In genomic region chr4:107701116-107701515, GRCm38 (mm10) we compare ENCODE assay signal across 11 mouse cellular contexts. TPM values are rescaled to one million over a fixed set of nuclear protein-coding genes. Genes with fewer than 3 reads are reported as not detected.
DNase-seq lines count a peak whose midpoint lies in the region; ATAC-seq and TF ChIP-seq lines count a peak whose summit lies in the region.
"Had no signal": no experiment of that assay in that cellular context is flagged by ENCODE, and none has a peak within 500 bp of the region (broad histone marks: within the 10 kb centered on the region; RNA-seq: fewer than 3 reads in every experiment).

No protein-coding gene starts in this region.

- H3K27me3 ChIP-seq in kidney, embryonic 15.5 days: no peaks in the 10 kb centered on the region
- H3K27me3 ChIP-seq in MEL (ENCODE audit: control insufficient read depth in 1 of 2, insufficient read depth in 2 of 2, low read length in 2 of 2): no peaks in the 10 kb centered on the region; a peak in 1 of 4 replicates

- H3K9me3 ChIP-seq in kidney, embryonic 15.5 days (replicated peaks): no peaks in the 10 kb centered on the region
- H3K9me3 ChIP-seq in MEL (replicated peaks; ENCODE audit: insufficient read depth, low read length): no peaks in the 10 kb centered on the region
- H3K9me3 ChIP-seq: liver, embryonic 13.5 days had no signal

- H3K4me3 ChIP-seq in kidney, embryonic 15.5 days (replicated peaks): no peak overlapping the region
- H3K4me3 ChIP-seq in MEL (ENCODE audit: control insufficient read depth in 1 of 2, insufficient read depth in 1 of 2, low read depth in 2 of 2, low read length in 2 of 2): no peak overlapping the region
- H3K4me3 ChIP-seq: erythroblast, embryonic 14.5 days; liver, embryonic 13.5 days had no signal

- TF ChIP-seq EP300 in MEL (IDR thresholded peaks at IDR 0.05; ENCODE audit: low read depth in 1 of 2, low read length in 2 of 2): no peak

- no peak for TF ChIP-seq POLR2A in MEL (IDR thresholded peaks at IDR 0.05; ENCODE audit: control insufficient read depth in 1 of 2, insufficient read depth in 1 of 2, low read depth in 1 of 2, low read length in 2 of 2, poor library complexity in 1 of 2)

- H3K4me1 ChIP-seq in kidney, embryonic 15.5 days: no peaks in the 10 kb centered on the region
- H3K4me1 ChIP-seq in MEL (ENCODE audit: control insufficient read depth in 1 of 2, insufficient read depth in 2 of 2, low read length in 2 of 2): no peaks in the 10 kb centered on the region
- H3K4me1 ChIP-seq: liver, embryonic 13.5 days had no signal

- peak; percentile 72 to 76 (median 75) for TF ChIP-seq CTCF in MEL (IDR thresholded peaks at IDR 0.05 in 2 of 3, conservative IDR thresholded peaks at IDR 0.05 in 1 of 3; ENCODE audit: control insufficient read depth in 1 of 3, insufficient read depth in 1 of 3, low read depth in 2 of 3, low read length in 3 of 3, poor library complexity in 1 of 3, severe bottlenecking in 1 of 3)

- no peak overlapping the region for H3K4me2 ChIP-seq in kidney, embryonic 15.5 days
- H3K4me2 ChIP-seq: liver, embryonic 13.5 days had no signal

- H3K79me2 ChIP-seq in MEL (ENCODE audit: control insufficient read depth, insufficient read depth, low read length, poor library complexity): no peaks in the 10 kb centered on the region

- peak; percentile 43 for TF ChIP-seq RAD21 in MEL (IDR thresholded peaks at IDR 0.05; ENCODE audit: low read depth, low read length)

- 35% methylated on average over 11 of the region's 11 CpGs for WGBS in kidney, embryonic 15.5 days

- no peaks in the 10 kb centered on the region for H3K36me3 ChIP-seq in kidney, embryonic 15.5 days
- H3K36me3 ChIP-seq in MEL (ENCODE audit: control insufficient read depth in 1 of 2, insufficient read depth in 2 of 2, low read length in 2 of 2): no peaks in the 10 kb centered on the region
- H3K36me3 ChIP-seq: liver, embryonic 13.5 days had no signal

- peak; percentile 4 for DNase-seq in kidney, adult 11 months
- peak; percentile 67 for DNase-seq in MEL (ENCODE audit: low read depth, low spot score)
- DNase-seq in c-Kit-positive CD71-negative TER-119-negative erythroid progenitor cells, embryonic 14.5 days (ENCODE audit: low read depth): peak; percentile 40
- peak; percentile 50 for DNase-seq in gastrocnemius, postnatal 14 days
- peak; percentile 46 to 75 for DNase-seq in left cerebral cortex, postnatal 10 days (ENCODE audit: extremely low spot score in 1 of 2, low spot score in 2 of 2)
- DNase-seq in right cerebral cortex, adult 2 months (ENCODE audit: low spot score in 2 of 2): peak; percentile 65 to 74
- DNase-seq: liver, embryonic 13.5 days had no signal

- no peak for ATAC-seq in kidney, embryonic 15.5 days (replicated peaks; ENCODE audit: low FRiP score)
- ATAC-seq in inflammation-experienced regulatory T-cells, adult 6 months: no peak

- intact Hi-C loops in gastrocnemius, postnatal 14 days (cut with DNase I; ENCODE audit: low total_unique reads): no loop called here
- intact Hi-C loops in left cerebral cortex, postnatal 10 days (cut with DNase I): no loop called here

- H3K27ac ChIP-seq in kidney, embryonic 15.5 days: no peak overlapping the region
- no peak overlapping the region for H3K27ac ChIP-seq in MEL (ENCODE audit: control insufficient read depth, low read depth, low read length)
- H3K27ac ChIP-seq: liver, embryonic 13.5 days had no signal

- no peak overlapping the region for H3K9ac ChIP-seq in kidney, embryonic 15.5 days
- no peak overlapping the region for H3K9ac ChIP-seq in MEL (ENCODE audit: control insufficient read depth, low read depth, low read length, poor library complexity, severe bottlenecking)
- H3K9ac ChIP-seq: liver, embryonic 13.5 days had no signal

TF ChIP-seq in MEL, 35 proteins besides CTCF, POLR2A, EP300 and RAD21:
- no peak for TF ChIP-seq SIN3A (IDR thresholded peaks at IDR 0.05; ENCODE audit: low read length)
- TF ChIP-seq GATA1 (IDR thresholded peaks at IDR 0.05; ENCODE audit: low read depth, low read length): no peak
- TF ChIP-seq CHD2 (IDR thresholded peaks at IDR 0.05; ENCODE audit: low read length): no peak
TF ChIP-seq in MEL: peak in this region for 0.

RNA-seq across cellular contexts. Expression of gene Dmrtb1, which starts 17.1 kb away (rescaled TPM):
- polyA plus RNA-seq in kidney, embryonic 15.5 days (2015; fragmentation: Nextera tagmentation; extraction: Ambion mirVana): not detected in 2 replicates
- not detected in 2 replicates for total RNA-seq in MEL (2012; rRNA removed)
- not detected for polyA plus RNA-seq in MEL (2012; ENCODE audit: insufficient read depth in 1 of 2, insufficient read length in 2 of 2, low read depth in 1 of 2, low replicate concordance in 2 of 2, missing spikeins in 1 of 2)
- not detected for total RNA-seq in gastrocnemius, postnatal 14 days (2021)
- total RNA-seq in left cerebral cortex, postnatal 10 days (2021): 1 to 10 TPM; 7.2 to 8.5 TPM
- polyA plus RNA-seq in inflammation-experienced regulatory T-cells, adult 6 months (2017; shearing (Covaris generic)): not detected
- polyA plus RNA-seq: liver, embryonic 13.5 days; stomach, embryonic 14.5 days had no signal

Comparison
In these comparisons a context has a peak if more than half of its experiments do, and no peak if none do; other contexts are left out.
1. DNase-seq: peak in every context shown above with its lines; median percentile 70 in right cerebral cortex, adult 2 months; 67 in MEL; 60 in left cerebral cortex, postnatal 10 days; 50 in gastrocnemius, postnatal 14 days; 40 in c-Kit-positive CD71-negative TER-119-negative erythroid progenitor cells, embryonic 14.5 days; 4 in kidney, adult 11 months.